Mouse (Mus musculus) small intestine, adult 2 months (tissue): ENCODE results near the gene Acp7.

Experiments
- CTCF ChIP-seq: fragments of 200-500 bp; IDR thresholded peaks from 2 replicates; pipeline ENCODE4 v1.5.1; 2012; ENCODE audit warnings: low read depth, mild to moderate bottlenecking, control low read depth, inconsistent platforms, low read length, moderate library complexity, mixed read lengths; ENCODE audit not compliant: insufficient replicate concordance, insufficient read length; ENCODE audit errors: extremely low read depth
- POLR2A ChIP-seq: fragments of 200-500 bp; IDR thresholded peaks from 2 replicates; pipeline ENCODE4 v1.6.1; 2012; ENCODE audit warnings: low read depth, mild to moderate bottlenecking, control low read depth, inconsistent platforms, low read length, moderate library complexity

- TF ChIP-seq CTCF (no peak), POLR2A (no peak)
These were observed 63.6 kb downstream of the Acp7 start for GRCm38 (mm10) chr7:28567539-28567938.
